ENCODE assay signal across 8 mouse cellular contexts in the genomic region with DNA sequence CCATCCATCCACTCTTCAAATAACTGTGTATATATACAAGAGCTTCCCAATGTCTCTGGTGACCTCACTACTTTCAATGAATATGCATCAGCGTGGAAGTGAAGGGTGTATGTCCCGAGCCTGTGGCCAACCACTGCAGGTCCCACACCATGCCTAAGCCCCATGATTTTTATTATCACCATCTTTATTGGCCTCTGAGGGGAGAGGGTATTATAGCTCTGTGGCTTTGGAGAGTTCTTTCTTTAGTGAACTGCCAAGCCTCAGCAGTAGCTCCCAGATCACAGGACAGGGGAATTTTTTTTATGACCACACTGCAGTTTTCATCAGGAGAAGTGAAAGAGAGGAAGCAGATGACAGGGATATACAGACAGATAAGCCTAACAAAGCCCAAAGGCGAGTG.
DNase-seq lines count a peak whose midpoint lies in the region; ATAC-seq and TF ChIP-seq lines count a peak whose summit lies in the region.

No protein-coding gene starts in this region.

- WGBS in heart, embryonic 12.5 days = 54% methylated on average over 3 of the region's 3 CpGs
- 59% methylated on average over 3 of the region's 3 CpGs for WGBS in stomach, embryonic 14.5 days
- 72% methylated on average over 3 of the region's 3 CpGs for WGBS in stomach, postnatal 0 days
- WGBS in macrophage (ENCODE audit: missing documents) = 29% methylated on average over 3 of the region's 3 CpGs

- no peaks in the 10 kb centered on the region for H3K79me2 ChIP-seq in macrophage (ENCODE audit: inconsistent target)

- TF ChIP-seq CTCF in stomach, postnatal 0 days (IDR thresholded peaks at IDR 0.05; ENCODE audit: low read depth) = no peak

- no peaks in the 10 kb centered on the region for H3K27me3 ChIP-seq in heart, embryonic 12.5 days (replicated peaks)
- no peaks in the 10 kb centered on the region for H3K27me3 ChIP-seq in stomach, embryonic 14.5 days (ENCODE audit: control insufficient read depth, insufficient read depth, low read length)
- H3K27me3 ChIP-seq in stomach, postnatal 0 days (ENCODE audit: control insufficient read depth, insufficient read depth, low read length) = no peaks in the 10 kb centered on the region

- intact Hi-C loops in heart, postnatal 25 days (cut with DNase I) = no loop called here

- H3K4me2 ChIP-seq in heart, embryonic 12.5 days = peak overlapping the region; percentile 41
- H3K4me2 ChIP-seq in stomach, embryonic 14.5 days (replicated peaks; ENCODE audit: low read depth, low read length) = 0 out of 2 replicates have a peak overlapping the region, but pooled peaks have one; percentile 3
- H3K4me2 ChIP-seq in stomach, postnatal 0 days (replicated peaks; ENCODE audit: low read depth) = no peak overlapping the region

- H3K27ac ChIP-seq in heart, embryonic 12.5 days (ENCODE audit: poor library complexity, severe bottlenecking) = peak overlapping the region; percentile 53
- peak overlapping the region; percentile 33; the same call in 1 of the 2 replicates for H3K27ac ChIP-seq in stomach, embryonic 14.5 days (ENCODE audit: low read length)
- no peak overlapping the region for H3K27ac ChIP-seq in stomach, postnatal 0 days (replicated peaks)
- peak overlapping the region; percentile 24; the same call in 1 of the 2 replicates for H3K27ac ChIP-seq in macrophage

- H3K9ac ChIP-seq in heart, embryonic 12.5 days = no peak overlapping the region
- no peak overlapping the region for H3K9ac ChIP-seq in stomach, embryonic 14.5 days (replicated peaks; ENCODE audit: low read depth, low read length)
- H3K9ac ChIP-seq in stomach, postnatal 0 days (ENCODE audit: low read length) = no peak overlapping the region

- H3K36me3 ChIP-seq in heart, embryonic 12.5 days = no peaks in the 10 kb centered on the region
- H3K36me3 ChIP-seq in stomach, embryonic 14.5 days (ENCODE audit: control insufficient read depth, insufficient read depth, low read length) = no peaks in the 10 kb centered on the region
- H3K36me3 ChIP-seq in stomach, postnatal 0 days (ENCODE audit: control insufficient read depth, insufficient read depth, low read length) = no peaks in the 10 kb centered on the region
- no peaks in the 10 kb centered on the region for H3K36me3 ChIP-seq in macrophage (ENCODE audit: inconsistent target)

- ATAC-seq in heart, embryonic 12.5 days (ENCODE audit: insufficient number of reproducible peaks, low FRiP score) = no peak
- ATAC-seq in stomach, embryonic 14.5 days (ENCODE audit: insufficient number of reproducible peaks, insufficient read depth, low FRiP score, low read depth) = no peak
- no peak for ATAC-seq in stomach, postnatal 0 days (ENCODE audit: low FRiP score, low TSS enrichment)

- no peaks in the 10 kb centered on the region for H3K9me3 ChIP-seq in heart, embryonic 12.5 days (replicated peaks)
- H3K9me3 ChIP-seq in stomach, embryonic 14.5 days (ENCODE audit: control insufficient read depth, low read depth, low read length) = no peaks in the 10 kb centered on the region
- H3K9me3 ChIP-seq in stomach, postnatal 0 days (ENCODE audit: control insufficient read depth, low read length) = no peaks in the 10 kb centered on the region

- no peak overlapping the region for H3K4me3 ChIP-seq in heart, embryonic 12.5 days
- no peak overlapping the region for H3K4me3 ChIP-seq in stomach, embryonic 14.5 days (ENCODE audit: low read depth, low read length)
- no peak overlapping the region for H3K4me3 ChIP-seq in stomach, postnatal 0 days (ENCODE audit: low read depth, low read length)
- no peak overlapping the region for H3K4me3 ChIP-seq in macrophage (ENCODE audit: inconsistent target)

- TF ChIP-seq EP300 in stomach, postnatal 0 days (optimal IDR thresholded peaks at IDR 0.05) = no peak

- peaks cover 20% of the 10 kb centered on the region for H3K4me1 ChIP-seq in heart, embryonic 12.5 days (replicated peaks)
- H3K4me1 ChIP-seq in stomach, embryonic 14.5 days (ENCODE audit: control insufficient read depth, insufficient read depth, low read length) = peaks cover 14% of the 10 kb centered on the region
- H3K4me1 ChIP-seq in stomach, postnatal 0 days (replicated peaks; ENCODE audit: control insufficient read depth, insufficient read depth) = no peaks in the 10 kb centered on the region

- no peak for DNase-seq in heart, postnatal 25 days (ENCODE audit: low spot score)
- DNase-seq in stomach, postnatal 0 days (ENCODE audit: low spot score) = no peak
- DNase-seq in thymus, postnatal 10 days (ENCODE audit: low spot score in 2 of 2) = no peak
- DNase-seq in layer of hippocampus, postnatal 25 days (ENCODE audit: extremely low spot score in 1 of 2, low spot score in 1 of 2) = no peak
- no peak for DNase-seq in natural killer cell, adult 2 months (ENCODE audit: low spot score in 2 of 2)
